Mouse (Mus musculus) Patski (cell line): ENCODE results near the gene Rad54l. TPM values are rescaled to one million over a fixed set of nuclear protein-coding genes. Genes with fewer than 3 reads are reported as not detected.

Experiments
- ATAC-seq: fragments of 100-300 bp; one replicate; pipeline ENCODE4 v1.8.0; 2021
- CTCF ChIA-PET: fragments of 350-600 bp; sonication (Branson Sonifier 250); formaldehyde crosslinking; loops from one replicate; lab custom pipeline; 2022; ENCODE audit warnings: inconsistent platforms; lab: Charles Lee
- POLR2A ChIA-PET: fragments of 350-600 bp; sonication (Branson Sonifier 250); formaldehyde crosslinking; loops from one replicate; lab custom pipeline; 2022; ENCODE audit warnings: antibody characterized with exemption, inconsistent platforms; lab: Charles Lee
- DNase-seq: peaks from one replicate; pipeline ENCODE4 v3.0.0-alpha.2; 2011; ENCODE audit warnings: low read depth, low spot score
- H3K27me3 ChIP-seq: fragments of 371-371 bp; one replicate; pipeline ENCODE4 v1.5.1; 2021
- CTCF ChIP-seq: fragments of 100-300 bp; IDR thresholded peaks from one replicate; pipeline ENCODE4 v1.5.1; 2021
- in situ Hi-C: fragments of 300-500 bp; cut with MboI; formaldehyde crosslinking; loops from 3 replicates; pipeline ENCODE4 v1.11.1; 2018; ENCODE audit warnings: low pct_unique_long_range_greater_than_20kb, mixed read lengths
- polyA plus RNA-seq: library from polyadenylated mRNA; unstranded; gene quantifications from one replicate; pipeline ENCODE4 v1.2.3, GENCODE M21; 2021

Rad54l gene
- polyA plus RNA-seq, 1 experiment from 2014 or later: 5.6 TPM

DNA sequence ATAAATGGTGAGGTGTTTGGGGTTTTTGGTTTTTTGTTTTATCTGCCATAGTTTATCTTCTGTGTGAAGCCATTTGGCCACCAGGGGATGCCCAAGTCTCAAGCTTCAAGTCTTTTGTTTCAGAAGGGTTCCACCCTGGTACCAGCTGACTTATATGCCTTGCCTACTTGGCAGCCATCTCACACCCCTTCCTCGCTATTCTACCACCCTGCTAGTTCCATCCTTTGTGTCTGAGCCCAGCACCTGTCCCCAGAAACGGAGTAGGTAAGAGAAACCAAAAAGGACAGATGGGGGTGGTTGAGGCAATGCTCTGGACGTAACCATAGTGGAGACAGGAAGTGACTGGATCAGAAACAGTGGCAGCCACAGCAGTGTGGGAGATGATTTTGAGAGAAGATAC is 36.4 kb upstream of the Rad54l start:
- DNase-seq (no peak), ATAC-seq (no peak)
- no peaks in the 10 kb centered on the region for H3K27me3 ChIP-seq
- ChIA-PET POLR2A (interaction anchor here (0.5 kb wide), 1 partner anchor 11 kb away, joined by 3 read pairs; no protein-coding TSS in a partner anchor), CTCF (no interaction called here)
- TF ChIP-seq CTCF: no peak
- in situ Hi-C loops: no loop called here

DNA sequence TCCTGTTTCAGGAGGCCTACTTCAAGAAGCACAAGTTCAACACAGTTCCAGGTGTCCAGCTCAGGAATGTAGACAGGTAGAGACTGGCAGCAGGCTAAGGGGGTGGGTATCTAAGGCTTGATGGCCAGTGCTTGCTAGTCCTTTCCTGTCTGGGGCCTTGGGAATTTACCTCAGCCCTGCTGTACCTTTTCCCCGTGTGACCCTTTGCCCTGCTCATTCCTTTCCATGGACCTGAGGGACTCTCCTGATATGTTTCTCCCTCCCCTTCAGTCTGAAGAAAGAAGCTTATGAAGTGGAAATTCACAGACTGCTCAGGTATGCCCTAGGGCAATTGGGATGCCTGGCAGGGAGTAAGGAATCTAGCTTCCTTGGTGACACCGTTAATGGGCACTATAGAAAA is 34.4 kb upstream of the Rad54l start:
- DNase-seq: no peak
- no peak for ATAC-seq
- CTCF ChIA-PET: interaction anchor here (1.1 to 1.6 kb wide), 2 partner anchors 18 to 34 kb away, joined by 3 read pairs; partner anchors contain the start of genes Pomgnt1 and Rad54l
- no peaks in the 10 kb centered on the region for H3K27me3 ChIP-seq
- POLR2A ChIA-PET: no interaction called here
- in situ Hi-C loops: no loop called here
- TF ChIP-seq CTCF: no peak

DNA sequence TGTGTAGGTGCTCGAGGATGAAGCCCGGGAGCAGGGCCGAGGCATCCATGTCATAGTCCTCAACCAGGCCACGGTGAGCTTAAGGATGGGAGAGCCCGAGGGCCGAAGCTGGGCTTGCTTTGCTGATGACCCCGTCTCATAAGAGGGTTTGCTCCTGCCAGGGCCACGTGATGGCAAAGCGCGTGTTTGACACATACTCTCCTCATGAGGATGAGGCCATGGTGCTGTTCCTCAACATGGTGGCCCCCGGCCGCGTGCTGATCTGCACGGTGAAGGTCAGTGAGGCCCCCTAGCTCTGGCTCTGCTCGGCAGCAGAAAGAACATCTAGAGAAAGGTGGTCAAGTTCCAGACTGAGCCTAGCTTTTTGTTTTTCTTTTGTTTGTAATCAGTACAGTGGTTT is 29.2 kb upstream of the Rad54l start:
- in situ Hi-C loops: no loop called here
- ChIA-PET CTCF (no interaction called here), POLR2A (no interaction called here)

DNA sequence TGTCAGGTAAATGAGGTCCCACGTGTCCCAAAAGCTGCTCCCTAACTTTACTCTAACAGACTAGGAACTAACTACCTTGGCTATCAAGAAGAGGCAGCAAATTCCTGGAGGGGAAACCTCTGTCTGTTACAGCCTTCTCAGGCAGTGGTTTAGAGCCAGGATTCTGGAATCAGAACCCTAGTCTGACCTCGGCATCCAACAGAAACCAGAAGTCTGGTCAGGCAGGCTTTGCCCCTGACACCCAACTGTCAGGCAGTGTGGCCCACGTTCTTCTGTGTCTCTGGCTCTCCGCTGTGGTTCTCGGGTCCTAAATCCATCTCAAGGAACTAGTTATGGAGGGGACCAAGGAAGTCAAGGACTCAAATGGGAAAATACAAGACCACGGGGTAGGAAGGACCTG is 27.7 kb upstream of the Rad54l start, which contains the start of gene Lurap1:
Gene Lurap1 (minus strand): TSS at position 101 of the 400 bp plus-strand sequence.
- no peak for ATAC-seq
- ChIA-PET POLR2A (interaction anchor here (1.3 kb wide), 1 partner anchor 10 kb away, joined by 5 read pairs; no protein-coding TSS in a partner anchor), CTCF (no interaction called here)
- TF ChIP-seq CTCF: no peak
- in situ Hi-C loops: no loop called here
- H3K27me3 ChIP-seq: no peaks in the 10 kb centered on the region
- no peak for DNase-seq

More for the DNA sequence above, 29.2 kb upstream of the Rad54l start:
- no peak for ATAC-seq
- no peak for TF ChIP-seq CTCF
- H3K27me3 ChIP-seq: no peaks in the 10 kb centered on the region
- DNase-seq: no peak

DNA sequence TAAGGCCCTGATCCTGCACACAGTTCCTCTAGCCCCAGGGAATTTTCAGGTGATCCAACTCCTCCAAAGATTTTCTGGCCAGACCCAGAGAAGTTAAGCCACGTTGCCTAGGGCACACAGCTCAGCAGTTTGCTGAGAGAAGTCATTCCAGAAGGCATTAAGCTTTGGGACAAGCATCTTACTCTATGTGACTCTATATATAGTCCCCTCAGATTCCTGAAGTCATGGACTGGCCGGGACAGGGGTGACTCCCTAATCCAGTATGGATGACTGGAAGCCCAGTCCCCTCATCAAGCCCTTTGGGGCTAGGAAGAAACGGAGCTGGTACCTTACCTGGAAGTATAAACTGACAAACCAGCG is 27.4 kb upstream of the Rad54l start:
- in situ Hi-C loops: no loop called here
- no peak for TF ChIP-seq CTCF
- ChIA-PET CTCF (no interaction called here), POLR2A (interaction anchor here (1.3 kb wide), 1 partner anchor 9 kb away, joined by 5 read pairs; no protein-coding TSS in a partner anchor)
- peak; percentile 29 for ATAC-seq
- no peaks in the 10 kb centered on the region for H3K27me3 ChIP-seq
- DNase-seq: no peak

DNA sequence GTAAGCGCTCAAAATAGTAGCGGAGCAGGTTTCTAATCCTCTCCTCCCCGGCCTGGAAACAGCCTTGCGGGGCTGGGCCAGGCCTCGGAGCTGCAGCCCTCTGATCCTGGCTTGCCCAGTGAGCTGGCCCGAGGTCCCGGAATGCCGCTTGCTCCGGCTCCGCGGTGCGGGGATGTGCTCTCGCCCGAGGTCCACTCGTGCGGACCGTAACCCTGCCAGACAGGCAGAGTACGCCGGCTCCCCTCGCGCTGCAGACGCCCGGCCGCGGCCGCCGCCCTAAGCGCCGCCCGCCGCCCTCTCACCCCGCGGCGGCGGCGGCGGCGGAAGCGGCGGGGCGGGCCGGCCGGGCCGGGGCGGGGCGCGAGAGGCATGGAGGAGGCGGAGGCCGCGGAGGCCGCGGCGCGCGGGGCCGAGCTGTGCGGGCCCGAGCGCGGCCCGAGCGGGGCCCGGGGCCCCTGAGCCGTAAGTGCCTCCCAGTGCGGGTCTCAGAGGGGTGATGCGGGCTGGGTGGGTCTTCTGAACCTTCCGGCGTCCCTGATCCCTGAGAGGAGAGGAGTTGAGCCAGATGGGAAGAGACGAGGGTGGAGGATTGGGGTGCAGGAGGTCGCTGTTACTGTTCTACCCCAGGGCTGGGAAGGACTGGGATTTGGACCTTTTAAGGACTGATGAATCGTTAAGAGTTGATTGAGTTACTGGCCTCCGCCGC is 26.8 kb upstream of the Rad54l start:
- no peaks in the 10 kb centered on the region for H3K27me3 ChIP-seq
- in situ Hi-C loops: no loop called here
- no peak for TF ChIP-seq CTCF
- CTCF ChIA-PET: no interaction called here
- POLR2A ChIA-PET: interaction anchor here (0.6 to 1.3 kb wide), 2 partner anchors 9 to 69 kb away, joined by 3 to 5 read pairs; no protein-coding TSS in a partner anchor
- DNase-seq (no peak), ATAC-seq (peak; percentile 87)

DNA sequence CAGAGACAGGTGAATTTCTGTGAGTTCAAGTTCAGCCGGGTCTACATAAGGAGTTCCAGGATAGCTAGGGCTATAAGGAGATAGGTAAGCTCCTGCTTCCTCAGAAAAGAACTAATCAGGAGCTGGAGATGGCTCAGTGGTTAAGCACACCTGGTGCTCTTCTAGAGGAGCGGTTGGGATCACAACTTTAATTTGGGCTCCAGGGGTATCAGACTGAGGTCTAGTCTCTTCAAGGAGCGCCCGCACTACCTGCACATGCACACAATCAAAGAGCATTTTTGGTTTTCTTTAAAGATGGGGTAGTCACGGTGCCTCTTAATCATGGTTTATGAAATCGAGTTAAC is 26.3 kb upstream of the Rad54l start:
- no peak for TF ChIP-seq CTCF
- ATAC-seq (no peak), DNase-seq (no peak)
- ChIA-PET CTCF (no interaction called here), POLR2A (interaction anchor here (0.6 kb wide), 1 partner anchor 69 kb away, joined by 3 read pairs; no protein-coding TSS in a partner anchor)
- no peaks in the 10 kb centered on the region for H3K27me3 ChIP-seq
- in situ Hi-C loops: no loop called here

DNA sequence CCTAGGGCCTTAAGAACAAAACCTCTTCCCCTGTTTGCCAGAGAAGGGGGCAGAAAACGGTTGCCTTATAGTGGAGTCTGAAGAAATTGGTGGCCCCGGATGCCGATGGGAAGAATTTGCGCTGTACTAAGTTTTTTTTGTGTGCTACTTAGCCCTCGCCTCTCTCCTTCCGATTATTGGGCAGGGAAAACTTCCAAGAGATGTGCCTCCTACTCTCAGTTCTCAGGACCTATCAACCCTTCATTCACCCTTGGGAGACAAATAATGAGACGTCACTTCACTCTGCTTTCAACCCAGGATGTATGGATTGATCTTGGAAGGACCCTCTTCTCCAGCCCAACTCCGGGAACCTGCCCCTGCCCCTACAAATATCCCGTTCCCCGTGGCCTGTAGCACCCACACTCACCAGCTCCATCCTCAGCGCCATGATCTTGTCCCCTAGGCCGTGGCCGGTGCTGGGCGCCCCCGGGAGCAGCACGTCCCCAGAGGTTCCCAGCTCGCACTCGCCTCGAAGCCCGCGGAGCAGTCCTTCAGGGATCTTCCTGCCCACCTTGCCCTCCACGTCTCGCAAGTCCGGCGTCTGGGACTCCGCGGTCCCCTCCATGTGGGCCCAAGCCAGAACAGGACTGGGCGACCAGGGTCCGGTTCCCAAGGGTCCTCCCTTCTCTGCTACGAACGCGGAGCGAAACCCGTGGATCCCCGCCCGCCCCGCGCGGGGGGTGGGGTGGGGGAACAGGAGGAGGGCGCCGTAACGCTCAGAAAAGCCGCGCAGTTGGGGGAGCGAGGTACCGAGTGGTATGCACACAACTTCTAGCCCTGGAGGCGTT is 20.6 kb upstream of the Rad54l start:
- DNase-seq: no peak

DNA sequence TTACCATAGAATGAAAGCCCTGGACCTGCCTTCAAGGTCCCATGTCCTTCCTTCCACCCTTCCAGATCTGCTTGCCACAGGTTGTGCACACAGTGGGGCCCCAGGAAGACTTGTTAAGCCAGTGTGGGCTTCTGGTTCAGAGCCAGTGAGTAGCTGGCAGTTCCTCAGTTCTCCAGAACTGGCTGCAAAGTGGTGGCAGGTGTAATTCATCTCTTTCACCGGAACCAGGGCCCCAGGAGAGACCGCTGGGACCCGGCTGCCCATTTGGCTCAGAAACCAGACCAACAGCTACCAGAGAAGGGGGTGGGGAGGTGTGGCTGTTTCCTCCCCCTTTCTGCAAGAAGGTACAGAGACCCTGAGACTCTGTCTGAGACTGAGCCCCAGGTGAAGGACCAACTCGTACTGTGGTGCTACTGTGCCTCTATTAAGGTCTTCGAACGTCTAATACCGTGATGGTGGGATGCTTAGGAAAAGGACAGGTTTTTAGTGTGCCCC is 19.9 kb upstream of the Rad54l start:
- in situ Hi-C loops: no loop called here
- ChIA-PET POLR2A (no interaction called here), CTCF (no interaction called here)
- no peak for DNase-seq
- no peak for TF ChIP-seq CTCF
- ATAC-seq: no peak
- H3K27me3 ChIP-seq: no peaks in the 10 kb centered on the region

More for the DNA sequence above, 20.6 kb upstream of the Rad54l start:
- ATAC-seq: peak; percentile 78
- no peaks in the 10 kb centered on the region for H3K27me3 ChIP-seq
- ChIA-PET CTCF (no interaction called here), POLR2A (interaction anchor here (0.6 kb wide), 2 partner anchors 158 to 640 kb away, joined by 3 read pairs; no protein-coding TSS in a partner anchor)
- no peak for TF ChIP-seq CTCF
- in situ Hi-C loops: no loop called here

DNA sequence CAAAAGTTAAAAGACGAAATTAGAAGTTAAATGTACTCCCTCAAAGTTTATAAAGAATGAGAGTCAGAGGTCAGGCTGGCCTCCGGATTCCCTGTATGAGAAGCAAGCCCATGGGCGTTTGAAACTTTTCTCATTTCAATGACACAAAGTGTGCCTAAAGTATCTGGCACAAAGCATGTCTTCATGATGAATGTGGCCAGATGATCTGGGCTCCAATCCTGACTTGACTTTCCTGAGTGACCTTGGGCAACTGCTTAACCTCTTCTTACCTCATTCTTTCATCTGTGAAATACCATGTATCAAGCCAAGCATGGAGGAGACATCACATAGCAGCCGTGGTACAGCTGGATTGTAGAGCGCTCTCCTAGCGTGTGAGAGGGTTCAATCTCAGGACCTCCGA is 18.8 kb upstream of the Rad54l start:
- no peak for TF ChIP-seq CTCF
- no peak for ATAC-seq
- no peaks in the 10 kb centered on the region for H3K27me3 ChIP-seq
- in situ Hi-C loops: no loop called here
- POLR2A ChIA-PET: interaction anchor here (1.8 kb wide), 1 partner anchor 8 kb away, joined by 5 read pairs; the partner anchor contains the start of gene Lurap1
- CTCF ChIA-PET: no interaction called here
- no peak for DNase-seq

DNA sequence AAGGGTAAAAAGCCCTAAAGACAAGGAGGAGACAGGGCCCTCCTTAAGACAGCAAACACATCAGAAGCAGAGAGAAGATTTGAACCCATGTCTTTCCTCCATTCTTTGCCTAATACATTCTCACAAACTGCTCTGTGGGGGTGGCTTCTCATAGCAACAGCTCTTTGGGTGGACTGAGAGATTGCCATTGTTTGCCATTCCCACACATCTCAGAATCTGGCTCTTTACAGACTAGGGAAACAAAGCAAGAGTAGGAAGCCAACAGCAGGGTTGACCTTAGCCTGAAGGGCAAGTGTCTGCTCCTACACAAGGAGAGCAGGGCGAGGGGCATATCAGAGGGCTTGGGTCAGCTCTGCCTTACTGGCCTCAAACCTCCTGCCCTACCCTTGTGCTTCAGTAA is 18.2 kb upstream of the Rad54l start:
- in situ Hi-C loops: no loop called here
- POLR2A ChIA-PET: interaction anchor here (1.8 kb wide), 1 partner anchor 9 kb away, joined by 5 read pairs; the partner anchor contains the start of gene Lurap1
- DNase-seq (no peak), ATAC-seq (no peak)
- CTCF ChIA-PET: no interaction called here
- H3K27me3 ChIP-seq: no peaks in the 10 kb centered on the region
- no peak for TF ChIP-seq CTCF
